26 mouse cellular contexts compared by ENCODE assay signal in the genomic region with DNA sequence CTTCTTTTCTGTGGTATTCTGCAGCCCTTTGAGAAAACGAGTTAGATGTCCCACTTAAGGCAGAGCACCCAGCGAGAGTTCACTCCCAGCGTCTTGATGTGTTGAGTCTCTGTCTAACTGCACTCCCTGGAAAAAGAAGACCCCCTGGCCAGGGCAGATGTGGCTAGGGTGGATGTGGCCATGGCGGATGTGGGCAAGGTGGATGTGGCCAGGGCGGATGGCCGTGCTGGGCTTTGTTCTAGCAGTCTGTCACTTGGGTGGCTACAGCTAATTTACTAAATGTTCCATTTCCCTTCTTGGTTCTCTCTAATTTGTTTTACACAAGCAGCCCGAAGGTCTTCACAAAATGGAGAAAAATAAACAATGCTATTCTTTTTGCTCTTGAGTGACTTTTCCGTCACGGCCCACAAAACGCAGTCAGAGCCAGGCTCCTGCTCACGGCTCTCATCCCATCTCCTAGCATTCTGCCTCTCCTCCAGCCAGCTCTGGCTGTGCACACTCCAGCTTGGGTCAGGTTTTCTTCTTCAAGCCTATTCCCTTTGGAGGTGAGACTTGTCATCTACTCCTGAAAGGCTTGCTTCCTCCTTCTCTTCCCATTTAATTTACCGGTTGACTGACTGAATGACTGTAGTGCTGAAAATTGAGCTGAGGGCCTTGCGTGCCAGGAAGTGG.
DNase-seq lines count a peak whose midpoint lies in the region; ATAC-seq lines count a peak whose summit lies in the region.
"Had no signal": no experiment of that assay in that cellular context is flagged by ENCODE, and none has a peak within 500 bp of the region (broad histone marks: within the 10 kb centered on the region; RNA-seq: fewer than 3 reads in every experiment).

No protein-coding gene starts in this region.

- H3K9me3 ChIP-seq in hindbrain, embryonic 14.5 days (ENCODE audit: control insufficient read depth, low read length), result no peaks in the 10 kb centered on the region
- no peaks in the 10 kb centered on the region for H3K9me3 ChIP-seq in hindbrain, embryonic 12.5 days (replicated peaks)
- no peaks in the 10 kb centered on the region for H3K9me3 ChIP-seq in kidney, embryonic 16.5 days (ENCODE audit: low read length)
- H3K9me3 ChIP-seq in neural tube, embryonic 15.5 days (replicated peaks), result no peaks in the 10 kb centered on the region
- H3K9me3 ChIP-seq: embryonic facial prominence, embryonic 12.5 days; embryonic facial prominence, embryonic 15.5 days; heart, embryonic 12.5 days; heart, embryonic 15.5 days had no signal

- H3K4me2 ChIP-seq in hindbrain, embryonic 14.5 days (replicated peaks), result no peak overlapping the region
- no peak overlapping the region for H3K4me2 ChIP-seq in hindbrain, embryonic 12.5 days (replicated peaks)
- H3K4me2 ChIP-seq in kidney, embryonic 16.5 days (replicated peaks; ENCODE audit: low read depth, low read length), result no peak overlapping the region
- H3K4me2 ChIP-seq in neural tube, embryonic 15.5 days, result no peak overlapping the region
- H3K4me2 ChIP-seq: embryonic facial prominence, embryonic 12.5 days; embryonic facial prominence, embryonic 15.5 days; heart, embryonic 12.5 days; heart, embryonic 15.5 days had no signal

- no peaks in the 10 kb centered on the region for H3K4me1 ChIP-seq in hindbrain, embryonic 14.5 days (replicated peaks; ENCODE audit: control insufficient read depth, insufficient read depth, low read length)
- H3K4me1 ChIP-seq in hindbrain, embryonic 12.5 days, result no peaks in the 10 kb centered on the region
- H3K4me1 ChIP-seq in kidney, embryonic 16.5 days (ENCODE audit: insufficient read depth, low read length), result peaks cover 16% of the 10 kb centered on the region; the same call in 1 of the 2 replicates
- H3K4me1 ChIP-seq in neural tube, embryonic 15.5 days, result no peaks in the 10 kb centered on the region
- H3K4me1 ChIP-seq: heart, embryonic 12.5 days; heart, embryonic 15.5 days had no signal

- H3K27ac ChIP-seq in hindbrain, embryonic 14.5 days, result peak overlapping the region; percentile 21
- no peak overlapping the region for H3K27ac ChIP-seq in hindbrain, embryonic 12.5 days
- H3K27ac ChIP-seq in kidney, embryonic 16.5 days (ENCODE audit: low read length), result peak overlapping the region; percentile 74
- peak overlapping the region; percentile 51; the same call in 1 of the 2 replicates for H3K27ac ChIP-seq in neural tube, embryonic 15.5 days (replicated peaks)
- H3K27ac ChIP-seq: embryonic facial prominence, embryonic 12.5 days; embryonic facial prominence, embryonic 15.5 days; gastrocnemius, adult 2 months; heart, embryonic 15.5 days had no signal

- no peak overlapping the region for H3K4me3 ChIP-seq in hindbrain, embryonic 14.5 days (replicated peaks; ENCODE audit: low read length)
- no peak overlapping the region for H3K4me3 ChIP-seq in hindbrain, embryonic 12.5 days
- no peak overlapping the region for H3K4me3 ChIP-seq in kidney, embryonic 16.5 days (ENCODE audit: low read length)
- H3K4me3 ChIP-seq in neural tube, embryonic 15.5 days (replicated peaks), result no peak overlapping the region
- H3K4me3 ChIP-seq: embryonic facial prominence, embryonic 12.5 days; embryonic facial prominence, embryonic 15.5 days; gastrocnemius, adult 2 months; heart, embryonic 12.5 days; heart, embryonic 15.5 days had no signal

- no peak for ATAC-seq in hindbrain, embryonic 14.5 days (ENCODE audit: low FRiP score)
- no peak for ATAC-seq in hindbrain, embryonic 12.5 days (ENCODE audit: low FRiP score)
- peak; percentile 82 for ATAC-seq in kidney, embryonic 16.5 days (ENCODE audit: low FRiP score, low TSS enrichment)
- no peak for ATAC-seq in neural tube, embryonic 15.5 days (ENCODE audit: low FRiP score)
- ATAC-seq: CD4-positive, CD25-positive, alpha-beta regulatory T cell, adult 4 months; forebrain, embryonic 14.5 days; forebrain, postnatal 0 days; hindbrain, embryonic 16.5 days had no signal

- H3K9ac ChIP-seq in hindbrain, embryonic 14.5 days, result no peak overlapping the region
- H3K9ac ChIP-seq in hindbrain, embryonic 12.5 days, result no peak overlapping the region
- H3K9ac ChIP-seq in kidney, embryonic 16.5 days (replicated peaks; ENCODE audit: low read length), result no peak overlapping the region
- no peak overlapping the region for H3K9ac ChIP-seq in neural tube, embryonic 15.5 days (replicated peaks)
- H3K9ac ChIP-seq: embryonic facial prominence, embryonic 12.5 days; embryonic facial prominence, embryonic 15.5 days; forebrain, postnatal 0 days; heart, embryonic 12.5 days; heart, embryonic 15.5 days had no signal

- WGBS in hindbrain, embryonic 14.5 days, result 80% methylated on average over 13 of the region's 13 CpGs
- 77% methylated on average over 13 of the region's 13 CpGs for WGBS in hindbrain, embryonic 12.5 days
- WGBS in kidney, embryonic 16.5 days, result 53% methylated on average over 13 of the region's 13 CpGs
- 76% methylated on average over 13 of the region's 13 CpGs for WGBS in neural tube, embryonic 15.5 days

- no peaks in the 10 kb centered on the region for H3K27me3 ChIP-seq in hindbrain, embryonic 14.5 days (ENCODE audit: control insufficient read depth, insufficient read depth, low read length)
- no peaks in the 10 kb centered on the region; the same call in 1 of the 2 replicates for H3K27me3 ChIP-seq in hindbrain, embryonic 12.5 days
- H3K27me3 ChIP-seq in kidney, embryonic 16.5 days (ENCODE audit: insufficient read depth, low read length), result no peaks in the 10 kb centered on the region
- no peaks in the 10 kb centered on the region for H3K27me3 ChIP-seq in neural tube, embryonic 15.5 days (replicated peaks)
- H3K27me3 ChIP-seq: embryonic facial prominence, embryonic 12.5 days; embryonic facial prominence, embryonic 15.5 days; heart, embryonic 12.5 days; heart, embryonic 15.5 days had no signal

- no peaks in the 10 kb centered on the region for H3K36me3 ChIP-seq in hindbrain, embryonic 14.5 days (replicated peaks; ENCODE audit: control insufficient read depth, insufficient read depth)
- no peaks in the 10 kb centered on the region for H3K36me3 ChIP-seq in hindbrain, embryonic 12.5 days
- no peaks in the 10 kb centered on the region for H3K36me3 ChIP-seq in kidney, embryonic 16.5 days (ENCODE audit: insufficient read depth, low read length)
- no peaks in the 10 kb centered on the region for H3K36me3 ChIP-seq in neural tube, embryonic 15.5 days
- H3K36me3 ChIP-seq: embryonic facial prominence, embryonic 12.5 days; embryonic facial prominence, embryonic 15.5 days; heart, embryonic 12.5 days; heart, embryonic 15.5 days had no signal

- no peak for DNase-seq in hindbrain, embryonic 14.5 days (ENCODE audit: low spot score)
- DNase-seq in kidney, postnatal 14 days, result no peak
- peak; percentile 47 for DNase-seq in 416B (ENCODE audit: low read depth)
- DNase-seq in left cerebral cortex, adult 18-20 months (ENCODE audit: low spot score in 2 of 2), result no peak
- DNase-seq: adrenal gland, adult 2 months; adrenal gland, postnatal 14 days; cerebellum, adult 11 months; cerebellum, adult 2 months; cerebellum, adult 9-11 months; cerebellum, postnatal 25 days; forebrain, postnatal 0 days; gastrocnemius, adult 2 months; gastrocnemius, postnatal 14 days; heart, adult 18-20 months; heart, postnatal 10 days; heart, postnatal 4 days had no signal
